Mouse (Mus musculus) heart, adult 2 months (tissue): ENCODE measurements around the gene Cradd.

Source experiments
- EP300 ChIP-seq: fragments of 200-500 bp; IDR thresholded peaks from 2 replicates; pipeline ENCODE4 v1.6.1; 2011; ENCODE audit warnings: low read depth, low read length, control low read depth; ENCODE audit not compliant: insufficient read depth
- POLR2A ChIP-seq: fragments of 200-500 bp; IDR thresholded peaks from 2 replicates; pipeline ENCODE4 v1.6.1; 2011; ENCODE audit warnings: mild to moderate bottlenecking, low read depth, low read length, control low read depth; ENCODE audit not compliant: insufficient read depth

DNA sequence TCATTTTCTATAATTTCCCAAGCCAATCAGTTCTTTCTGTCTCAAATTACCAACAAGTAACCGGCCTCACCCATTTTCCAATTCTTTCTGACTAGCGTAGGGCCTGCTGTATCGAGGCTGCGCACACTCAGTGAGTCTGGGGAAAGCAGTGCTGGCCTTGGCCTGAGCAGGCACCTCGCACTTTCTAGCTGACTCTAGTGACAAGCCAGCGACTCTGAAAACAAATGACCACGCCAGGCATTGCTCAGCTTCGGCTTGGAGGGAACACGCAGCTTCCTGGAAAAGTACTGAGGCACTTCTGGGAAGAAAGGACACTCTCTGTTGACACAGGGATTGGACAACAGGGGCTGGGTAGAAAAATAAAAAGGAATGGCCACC, 105.3 kb downstream of the Cradd start:
- TF ChIP-seq POLR2A (peak; percentile 38; the same call in 1 of the 2 replicates), EP300 (no peak)
